Mouse (Mus musculus) mouse trophoblast stem cell (cell line): Measurements from ENCODE around the gene Atp5j.

ENCODE experiments used
- in situ Hi-C, 2 experiments: fragments of 300-500 bp; cut with MseI, MboI; formaldehyde crosslinking; loops; 2 replicates in 1 of 2; 3 replicates in 1 of 2; pipeline ENCODE4 v1.15.1; 2025

Gene Atp5j

DNA sequence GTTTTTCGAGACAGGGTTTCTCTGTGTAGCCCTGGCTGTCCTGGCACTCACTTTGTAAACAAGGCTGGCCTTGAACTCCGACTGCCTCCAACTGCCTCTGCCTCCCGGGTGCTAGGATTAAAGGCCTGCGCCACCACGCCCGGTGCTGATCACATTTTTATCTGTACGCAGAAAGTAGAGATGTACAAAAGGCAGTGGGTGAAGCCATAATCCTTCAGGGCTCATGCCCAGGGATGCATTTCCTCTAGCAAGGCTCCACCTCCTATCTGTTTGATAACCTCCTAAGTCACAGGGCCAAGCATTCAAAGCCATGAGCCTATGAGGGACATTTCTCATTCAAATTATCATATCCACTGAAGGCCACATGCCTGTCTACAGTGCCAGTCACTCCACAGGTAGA lies 27.6 kb downstream of the Atp5j start:
- in situ Hi-C loops, result no loop called here

DNA sequence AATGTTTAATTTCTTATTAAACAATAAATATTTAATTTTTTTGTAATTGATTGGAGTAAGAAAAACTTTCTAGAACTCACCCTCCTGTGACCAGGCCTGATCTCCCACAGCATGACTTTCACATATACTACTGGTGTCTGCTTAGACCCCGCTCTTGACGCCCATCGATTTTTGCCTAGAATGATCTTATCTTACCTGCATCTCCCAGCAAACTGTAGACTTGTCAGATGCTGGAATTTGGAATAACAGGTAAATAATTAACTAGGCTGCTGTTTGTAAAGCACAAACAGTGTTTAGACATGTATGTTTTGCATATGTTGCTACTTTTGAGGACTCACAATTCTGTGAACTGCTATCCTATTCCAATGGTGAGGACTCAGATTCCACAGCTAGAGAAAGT lies 29.2 kb downstream of the Atp5j start:
- in situ Hi-C loops, result no loop called here

DNA sequence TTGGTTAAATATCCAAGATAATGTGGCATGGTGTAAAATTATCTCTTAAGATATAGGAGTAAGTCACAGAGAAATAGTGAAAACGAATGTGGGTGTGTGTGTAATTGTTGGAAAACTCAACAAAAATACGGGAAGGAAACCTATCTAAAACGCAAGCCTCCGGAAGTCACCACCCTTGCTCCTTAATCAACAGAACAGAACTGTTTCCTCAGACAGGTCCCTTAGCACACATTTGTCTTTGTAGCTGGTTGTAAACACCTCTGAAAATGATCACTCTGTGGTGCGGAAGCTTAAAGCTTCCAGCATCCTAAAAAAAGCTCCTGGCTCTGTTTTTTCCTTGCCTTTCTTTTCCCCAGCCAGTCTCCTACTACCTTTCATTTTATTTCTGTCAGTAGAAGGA lies 30.6 kb downstream of the Atp5j start:
- in situ Hi-C loops, result no loop called here

DNA sequence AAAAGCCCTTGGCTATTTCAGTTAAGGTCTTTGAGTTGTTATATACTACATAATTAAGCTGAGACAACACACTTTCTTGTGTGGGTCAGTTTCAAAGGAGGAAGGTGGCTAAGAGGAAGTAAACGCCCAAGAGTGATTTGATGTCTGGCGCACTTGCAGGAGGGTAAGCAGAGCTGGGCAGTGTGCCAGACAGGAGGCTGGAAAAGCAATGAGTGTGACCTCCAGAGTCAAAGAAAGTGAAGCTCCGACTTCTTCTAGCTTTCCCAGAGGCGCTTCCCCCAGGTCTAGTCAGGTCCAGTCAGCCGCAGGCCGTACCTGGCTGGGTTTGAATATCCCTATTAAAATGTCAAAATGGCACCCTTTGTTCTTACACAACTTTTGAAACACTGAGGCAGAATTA lies 33.2 kb downstream of the Atp5j start:
- in situ Hi-C loops, result no loop called here

DNA sequence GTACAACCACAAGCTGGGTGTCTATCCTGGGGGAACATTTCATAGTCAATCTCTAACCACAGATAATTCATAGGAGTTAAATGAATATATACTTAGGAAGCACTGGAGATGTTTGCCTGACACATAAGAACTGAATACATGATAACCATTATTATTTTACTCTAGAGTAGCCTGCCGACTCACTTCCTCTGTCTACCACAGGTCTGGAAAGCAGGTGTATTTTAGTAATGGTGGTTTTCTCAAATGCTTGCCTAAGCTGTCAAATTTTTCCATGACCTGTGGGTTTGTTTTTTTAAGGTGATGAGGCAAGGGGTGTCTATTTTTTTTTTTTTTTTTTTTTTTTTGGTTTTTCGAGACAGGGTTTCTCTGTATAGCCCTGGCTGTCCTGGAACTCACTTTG lies 35.4 kb downstream of the Atp5j start:
- in situ Hi-C loops, result no loop called here

DNA sequence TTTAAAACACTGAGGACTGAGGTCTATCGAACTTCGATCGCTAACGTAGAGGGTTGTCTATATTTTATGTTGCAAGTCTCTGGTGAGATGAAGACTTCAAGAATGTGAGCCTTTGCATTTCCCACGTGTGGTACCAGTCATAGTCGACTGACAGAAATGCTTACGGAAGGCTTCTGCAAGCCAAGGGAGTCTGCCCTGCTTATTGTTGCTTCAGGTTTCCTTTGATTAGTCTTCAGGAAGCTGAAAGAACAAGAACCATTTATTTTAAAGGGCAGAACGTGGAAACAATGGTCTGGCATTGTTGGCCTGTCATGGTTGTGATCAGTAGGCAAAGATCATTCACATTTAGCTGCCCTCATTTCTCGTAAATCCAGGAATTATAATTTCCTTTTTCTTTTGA lies 38.7 kb downstream of the Atp5j start:
- in situ Hi-C loops, result no loop called here

GRCm38 (mm10) chr16:84795337-84795736 lies 40.1 kb downstream of the Atp5j start:
- in situ Hi-C loops, result no loop called here

GRCm38 (mm10) chr16:84793401-84793800 lies 42.0 kb downstream of the Atp5j start:
- in situ Hi-C loops, result no loop called here

DNA sequence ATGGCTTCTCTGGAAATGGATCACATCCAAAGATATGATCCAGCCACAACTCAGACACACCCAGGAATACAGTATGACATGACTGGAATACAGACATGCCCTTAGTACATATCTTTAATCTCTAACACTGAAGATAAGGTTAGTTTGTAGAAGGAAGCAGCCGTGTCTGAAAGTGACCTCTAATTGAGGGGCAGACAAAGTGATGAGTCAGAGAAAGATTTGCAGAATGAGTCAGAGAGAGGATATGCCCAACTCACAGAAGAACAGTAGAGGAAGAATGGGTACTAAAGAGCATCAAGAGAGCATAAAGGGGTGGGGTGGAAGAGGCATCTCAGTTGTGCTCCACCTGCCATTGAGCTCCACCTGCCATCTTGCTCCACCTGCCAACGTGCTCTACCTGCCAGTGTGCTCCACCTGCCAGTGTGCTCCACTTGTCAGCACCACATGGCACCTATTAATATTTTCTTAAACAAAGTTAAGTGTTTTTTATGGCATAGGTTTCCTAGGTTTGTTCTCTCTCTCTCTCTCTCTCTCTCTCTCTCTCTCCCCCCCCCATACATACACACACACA lies 44.7 kb downstream of the Atp5j start:
- in situ Hi-C loops, result no loop called here

GRCm38 (mm10) chr16:84784966-84785365 lies 50.5 kb downstream of the Atp5j start:
- in situ Hi-C loops, result no loop called here

GRCm38 (mm10) chr16:84783279-84783678 lies 52.1 kb downstream of the Atp5j start:
- in situ Hi-C loops, result no loop called here

- in situ Hi-C loops, result no loop called here
Measured at GRCm38 (mm10) chr16:84779718-84780117, 55.7 kb downstream of the Atp5j start.

DNA sequence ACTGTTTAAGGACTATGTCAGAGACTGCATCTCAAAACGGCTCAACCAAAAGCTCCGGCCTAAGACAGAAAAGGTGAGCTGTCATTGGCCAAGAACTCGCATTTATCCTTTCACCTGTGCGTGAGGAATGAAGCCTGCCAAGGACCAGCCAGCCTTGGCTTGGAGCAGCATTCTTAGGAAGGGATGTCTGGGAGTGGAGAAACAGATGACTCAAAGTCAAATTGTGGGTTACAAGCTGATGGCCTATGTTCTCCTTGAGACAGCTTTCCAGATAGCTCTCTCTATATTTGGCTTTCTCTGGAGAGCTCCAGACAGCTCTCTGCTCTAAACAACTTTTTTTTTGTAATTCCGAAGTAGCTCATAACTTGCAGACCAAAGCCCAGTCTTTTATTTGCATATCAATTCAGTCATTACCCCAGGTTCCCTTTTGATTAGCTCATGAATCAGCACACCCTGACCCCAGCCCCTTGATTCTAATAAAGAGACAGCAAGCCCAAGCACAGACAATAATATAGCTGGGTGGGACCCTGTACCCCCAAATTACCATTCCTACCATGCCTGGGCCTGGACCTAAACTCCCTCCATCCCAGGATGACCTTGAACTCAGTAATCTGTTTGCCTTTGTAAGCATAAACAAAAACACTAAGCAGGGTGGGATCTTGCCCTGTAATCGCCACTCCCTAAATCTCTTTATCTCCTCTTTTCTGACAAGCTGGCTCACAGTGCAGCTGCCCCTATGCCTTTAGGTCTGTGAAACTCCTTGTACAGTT lies 56.4 kb downstream of the Atp5j start:
- in situ Hi-C loops, result no loop called here

- in situ Hi-C loops, result no loop called here
Measured at GRCm38 (mm10) chr16:84778431-84778830, 57.0 kb downstream of the Atp5j start.
